Mouse (Mus musculus): ENCODE results near the gene Bcor.

- TF ChIP-seq CTCF (IDR thresholded peaks at IDR 0.05; ENCODE audit: low read depth, low read length): no peak
- TF ChIP-seq POLR2A (IDR thresholded peaks at IDR 0.05; ENCODE audit: extremely low read depth, insufficient read depth, low read length): no peak
These were observed 81.2 kb downstream of the Bcor start for GRCm38 (mm10) chrX:12079059-12079308.

Measured in liver, adult 2 months (tissue).